Mouse (Mus musculus): ENCODE measurements around the gene Etv3.

The Etv3 gene

GRCm38 (mm10) chr3:87556668-87557278 is 31.6 kb downstream of the Etv3 start:
- DNase-seq (ENCODE audit: low spot score), result no peak

DNA sequence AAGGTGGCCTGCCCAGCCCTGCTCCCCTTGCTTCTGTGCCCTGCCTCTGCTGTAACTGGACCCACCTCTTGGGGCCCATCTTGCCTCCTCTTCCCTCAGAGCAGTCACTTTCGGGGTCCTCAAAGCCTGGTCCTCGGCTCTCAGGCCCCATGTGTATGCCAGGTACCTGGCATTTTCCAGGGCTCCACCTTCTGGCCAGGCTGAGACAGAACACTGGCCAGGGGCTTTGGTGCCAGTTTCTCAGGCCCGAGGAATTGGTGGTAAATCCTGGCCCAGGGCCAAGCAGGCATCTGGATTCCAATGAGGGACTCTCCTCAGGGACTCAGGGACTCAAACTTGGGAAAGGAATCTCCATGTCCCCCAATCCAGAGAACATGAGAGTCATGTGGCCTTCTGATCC is 34.9 kb downstream of the Etv3 start:
- no peak for DNase-seq (ENCODE audit: low spot score)

DNA sequence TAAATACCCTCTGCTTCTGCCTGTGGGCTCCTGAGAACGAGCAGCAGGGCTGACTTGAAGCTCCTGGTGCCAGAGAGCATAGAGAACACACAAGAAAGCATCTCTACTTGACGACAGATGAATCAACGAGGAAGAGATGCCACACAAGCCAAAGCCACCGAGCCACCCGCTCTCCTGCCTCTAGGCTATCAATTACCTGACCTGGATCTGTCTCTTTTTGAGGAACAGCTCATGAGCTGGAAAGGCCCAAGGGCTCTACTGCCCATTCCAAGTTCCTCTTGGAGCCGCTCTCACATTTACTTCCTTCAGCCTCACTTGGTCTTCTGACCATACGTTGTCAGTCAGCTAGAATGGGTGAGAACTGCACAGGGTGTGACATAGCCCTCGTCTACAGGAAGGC is 36.2 kb downstream of the Etv3 start:
- no peak for DNase-seq (ENCODE audit: low spot score)

DNA sequence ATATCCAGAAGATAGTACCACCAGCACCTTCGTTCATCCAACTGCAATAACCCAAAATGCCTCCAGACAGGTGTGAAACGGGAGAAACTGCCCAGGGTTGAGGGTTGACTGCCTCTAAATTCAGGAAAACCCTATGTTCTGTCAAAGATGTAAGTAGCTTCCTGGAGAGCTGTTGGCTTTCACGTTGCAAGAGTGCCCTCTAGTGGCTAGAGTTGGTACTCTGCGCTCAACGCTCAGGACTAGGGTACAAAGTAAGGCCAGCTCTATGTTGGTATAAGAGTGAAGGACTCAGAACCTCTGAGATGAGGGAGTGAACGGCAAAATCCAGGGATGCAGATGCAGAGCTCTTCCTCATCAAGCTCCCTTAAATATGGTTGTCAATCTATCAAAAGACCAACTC is 37.2 kb downstream of the Etv3 start:
- DNase-seq (ENCODE audit: low spot score), result peak; percentile 66

DNA sequence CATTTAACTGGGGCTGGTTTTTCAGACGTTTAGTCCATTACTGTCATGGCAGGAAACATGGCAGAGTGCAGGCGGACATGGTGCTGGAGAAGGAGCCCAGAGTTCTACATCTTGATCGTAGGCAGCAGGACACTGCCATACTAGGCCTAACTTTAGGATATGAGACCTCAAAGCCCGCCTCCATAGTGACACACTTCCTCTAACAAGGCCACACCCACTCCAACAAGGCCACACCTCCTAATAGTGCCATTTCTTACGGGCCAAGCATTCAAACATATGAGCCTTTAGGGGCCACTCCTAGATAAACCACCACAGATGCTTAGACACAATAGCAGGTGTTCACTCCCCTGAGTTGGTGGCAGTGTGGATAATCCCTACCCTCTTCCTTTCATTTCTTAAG is 38.3 kb downstream of the Etv3 start:
- DNase-seq (ENCODE audit: low spot score), result no peak

GRCm38 (mm10) chr3:87565623-87566022 is 40.4 kb downstream of the Etv3 start:
- no peak for DNase-seq (ENCODE audit: low spot score)

GRCm38 (mm10) chr3:87566066-87566465 is 40.9 kb downstream of the Etv3 start:
- DNase-seq (ENCODE audit: low spot score), result no peak

DNA sequence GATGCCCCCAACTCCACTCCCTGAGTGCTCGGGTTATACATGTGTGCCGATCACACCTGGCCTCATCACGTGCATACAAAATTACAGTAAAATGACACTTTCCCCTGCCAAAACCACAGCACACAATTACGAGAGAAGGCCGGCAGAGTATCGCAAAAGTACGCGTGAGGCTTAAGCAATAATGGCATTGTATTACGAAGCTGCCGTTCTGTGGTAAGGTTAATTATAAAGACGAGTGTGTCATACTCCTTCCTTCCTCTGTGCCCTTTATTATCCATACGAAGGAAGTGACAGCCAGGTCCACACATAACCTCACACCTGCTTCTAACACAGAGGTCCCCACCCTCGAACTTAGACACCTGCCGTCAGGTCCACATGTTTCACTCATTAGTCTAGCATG is 42.3 kb downstream of the Etv3 start:
- no peak for DNase-seq (ENCODE audit: low spot score)

DNA sequence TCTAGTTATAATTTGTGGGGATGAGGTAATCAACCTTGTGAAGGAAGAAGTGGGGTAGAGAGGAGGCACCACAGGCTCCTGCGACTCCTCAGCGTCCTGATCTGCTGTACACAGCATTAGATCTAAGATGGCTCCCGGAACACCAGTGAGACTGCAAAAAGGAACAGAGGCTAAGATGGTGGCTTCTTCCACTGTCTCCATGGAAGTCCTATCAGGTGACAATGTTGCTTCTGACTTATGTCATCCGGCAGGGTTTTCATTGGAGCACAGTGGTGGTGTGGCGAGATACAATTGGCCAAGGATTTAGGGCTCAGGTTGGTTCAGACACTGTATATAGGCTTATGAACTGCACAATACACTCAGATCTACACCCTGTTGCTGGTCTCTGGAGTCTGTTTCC is 43.5 kb downstream of the Etv3 start:
- DNase-seq (ENCODE audit: low spot score), result no peak

GRCm38 (mm10) chr3:87575766-87576165 is 50.6 kb downstream of the Etv3 start:
- peak; percentile 11 for DNase-seq (ENCODE audit: low spot score)

DNA sequence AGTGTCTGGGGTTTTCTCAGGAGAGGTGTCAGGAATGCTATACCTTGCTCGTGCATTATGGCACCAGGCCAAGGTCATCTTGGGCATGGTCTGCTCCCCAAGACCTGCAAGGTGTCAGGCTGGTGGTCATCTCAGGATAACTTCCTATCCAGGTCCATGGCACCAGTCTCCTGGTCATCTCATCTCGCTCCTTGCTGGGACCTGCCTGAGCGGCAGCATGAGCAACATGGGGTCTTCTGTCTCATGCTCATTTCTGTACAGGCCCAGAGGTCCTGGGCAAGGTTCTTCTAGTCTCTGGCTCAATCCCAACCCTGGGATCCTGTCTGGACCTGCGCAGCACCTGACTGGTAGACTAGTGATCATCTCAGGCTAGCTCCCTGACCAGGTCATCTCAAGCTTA is 57.1 kb downstream of the Etv3 start:
- no peak for DNase-seq (ENCODE audit: low spot score)
